Mouse (Mus musculus) heart, embryonic 15.5 days (tissue): ENCODE results near the gene Gas7. TPM values are rescaled to one million over a fixed set of nuclear protein-coding genes. Genes with fewer than 3 reads are reported as not detected.

Experiments
- ATAC-seq: fragments of 200-750 bp; cut with Nextera tagmentation; replicated peaks from 2 replicates; pipeline ENCODE4 v1.8.0; 2017; ENCODE audit warnings: low read depth, moderate TSS enrichment; ENCODE audit not compliant: insufficient number of reproducible peaks, insufficient read depth, low FRiP score
- H3K27ac ChIP-seq: fragments of 300-500 bp; sonication (generic); 2 replicates; pipeline ENCODE4 v1.5.1; 2015; ENCODE audit warnings: mild to moderate bottlenecking, inconsistent platforms
- H3K27me3 ChIP-seq: fragments of 300-500 bp; sonication (generic); 2 replicates; pipeline ENCODE4 v1.6.1; 2015; ENCODE audit warnings: inconsistent platforms
- H3K36me3 ChIP-seq: fragments of 300-500 bp; sonication (generic); 2 replicates; pipeline ENCODE4 v1.6.1; 2015; ENCODE audit warnings: mild to moderate bottlenecking, inconsistent platforms
- H3K4me1 ChIP-seq: fragments of 300-500 bp; sonication (generic); replicated peaks from 2 replicates; pipeline ENCODE4 v1.6.1; 2015; ENCODE audit warnings: inconsistent platforms
- H3K4me2 ChIP-seq: fragments of 300-500 bp; sonication (generic); 2 replicates; pipeline ENCODE4 v1.6.1; 2015; ENCODE audit warnings: inconsistent platforms, mild to moderate bottlenecking, moderate library complexity
- H3K4me3 ChIP-seq: fragments of 300-500 bp; sonication (generic); 2 replicates; pipeline ENCODE4 v1.5.1; 2015; ENCODE audit warnings: mild to moderate bottlenecking, inconsistent platforms
- H3K9ac ChIP-seq: fragments of 300-500 bp; sonication (generic); 2 replicates; pipeline ENCODE4 v1.6.1; 2015; ENCODE audit warnings: mild to moderate bottlenecking, inconsistent platforms
- H3K9me3 ChIP-seq: fragments of 300-500 bp; sonication (generic); replicated peaks from 2 replicates; pipeline ENCODE4 v1.6.1; 2016; ENCODE audit warnings: inconsistent platforms
- WGBS: fragments of 180-500 bp; shearing (Covaris S2); methylation state at CpG from one replicate; pipeline ENCODE4 v1.1.7; 2015; ENCODE audit warnings: mixed read lengths; 5-methylcytosine and 5-hydroxymethylcytosine counted together
- polyA plus RNA-seq: library from polyadenylated mRNA; unstranded; fragments of >200 nt; fragmentation: Nextera tagmentation; extraction: Ambion mirVana; gene quantifications from 2 replicates; pipeline ENCODE4 v1.2.1, GENCODE M21; 2015

Gene Gas7
- polyA plus RNA-seq, 1 experiment from 2014 or later: 8.2 TPM

DNA sequence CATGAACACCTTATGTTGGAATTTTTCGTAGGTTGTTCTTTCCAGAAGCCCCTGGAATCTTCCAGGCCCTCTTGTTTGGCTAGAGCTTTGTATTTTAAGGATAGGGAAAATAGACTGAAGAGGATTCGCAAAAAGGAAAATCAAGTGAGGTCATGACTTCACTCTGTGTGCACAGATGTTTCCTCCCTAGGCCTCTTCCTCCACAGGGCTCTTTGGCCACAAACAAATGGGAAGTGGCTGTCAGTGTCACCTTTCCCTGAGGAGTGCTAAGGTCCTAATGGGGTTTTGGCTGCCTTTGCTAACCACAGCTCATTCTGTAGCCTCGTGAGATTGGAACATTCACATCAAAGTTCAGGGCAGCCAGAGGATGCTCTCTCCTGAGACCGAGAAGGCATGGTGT is 122.8 kb downstream of the Gas7 start:
- ATAC-seq: no peak
- Histone ChIP-seq H3K9me3 (no peaks in the 10 kb centered on the region), H3K4me3 (no peak overlapping the region), H3K27me3 (no peaks in the 10 kb centered on the region), H3K4me2 (no peak overlapping the region), H3K36me3 (no peaks in the 10 kb centered on the region), H3K27ac (peak overlapping the region; percentile 40; the same call in 1 of the 2 replicates), H3K4me1 (peaks cover 29% of the 10 kb centered on the region), H3K9ac (no peak overlapping the region)
- 57% methylated on average over 4 of the region's 4 CpGs for WGBS

- Histone ChIP-seq H3K4me3 (no peak overlapping the region), H3K4me1 (peaks cover 29% of the 10 kb centered on the region), H3K27me3 (no peaks in the 10 kb centered on the region), H3K9me3 (no peaks in the 10 kb centered on the region), H3K27ac (no peak overlapping the region), H3K4me2 (no peak overlapping the region), H3K36me3 (no peaks in the 10 kb centered on the region), H3K9ac (no peak overlapping the region)
- no peak for ATAC-seq
- WGBS: 63% methylated on average over 9 of the region's 9 CpGs
These were observed 123.9 kb downstream of the Gas7 start for GRCm38 (mm10) chr11:67579136-67579535.

DNA sequence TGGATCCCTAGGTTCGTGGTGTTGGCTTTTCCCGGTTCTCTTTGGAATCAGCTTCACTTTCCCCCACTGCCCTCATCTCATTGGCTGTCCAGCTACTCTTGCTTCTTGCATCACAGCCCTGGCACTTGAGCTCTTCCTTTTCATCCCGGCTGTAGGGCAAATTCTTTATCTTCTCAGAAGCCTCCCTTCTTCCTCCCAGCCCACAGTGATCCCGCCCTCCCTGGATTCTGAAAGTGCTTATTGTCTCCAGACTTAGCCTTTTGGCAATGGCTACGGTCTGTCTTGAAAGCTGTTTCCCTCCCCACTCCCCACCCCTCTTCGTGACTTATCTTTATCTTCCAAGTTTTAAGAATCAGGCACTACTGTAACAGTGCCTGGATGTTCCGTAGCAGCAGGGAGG is 126.3 kb downstream of the Gas7 start:
- Histone ChIP-seq H3K27ac (no peak overlapping the region), H3K4me1 (peaks cover 29% of the 10 kb centered on the region), H3K27me3 (no peaks in the 10 kb centered on the region), H3K36me3 (no peaks in the 10 kb centered on the region), H3K9me3 (no peaks in the 10 kb centered on the region), H3K4me2 (no peak overlapping the region), H3K9ac (no peak overlapping the region), H3K4me3 (no peak overlapping the region)
- ATAC-seq: peak; percentile 40; the same call in 1 of the 2 replicates
- 43% methylated on average over 7 of the region's 7 CpGs for WGBS

GRCm38 (mm10) chr11:67582570-67582969 is 127.3 kb downstream of the Gas7 start:
- H3K27ac ChIP-seq: no peak overlapping the region
- 93% methylated on average over 4 of the region's 4 CpGs for WGBS

GRCm38 (mm10) chr11:67585016-67585415 is 129.8 kb downstream of the Gas7 start:
- H3K27me3 ChIP-seq: no peaks in the 10 kb centered on the region
- no peak overlapping the region for H3K4me2 ChIP-seq
- peaks cover 26% of the 10 kb centered on the region for H3K4me1 ChIP-seq
- no peak overlapping the region for H3K4me3 ChIP-seq
- 75% methylated on average over 6 of the region's 6 CpGs for WGBS
- H3K27ac ChIP-seq: no peak overlapping the region
- H3K9ac ChIP-seq: no peak overlapping the region
- no peaks in the 10 kb centered on the region for H3K9me3 ChIP-seq
- no peaks in the 10 kb centered on the region for H3K36me3 ChIP-seq
- ATAC-seq: no peak

More at GRCm38 (mm10) chr11:67582570-67582969, 127.3 kb downstream of the Gas7 start:
- no peak for ATAC-seq
- Histone ChIP-seq H3K4me3 (no peak overlapping the region), H3K9me3 (no peaks in the 10 kb centered on the region), H3K4me2 (no peak overlapping the region), H3K4me1 (peaks cover 29% of the 10 kb centered on the region), H3K36me3 (no peaks in the 10 kb centered on the region), H3K9ac (no peak overlapping the region), H3K27me3 (no peaks in the 10 kb centered on the region)

DNA sequence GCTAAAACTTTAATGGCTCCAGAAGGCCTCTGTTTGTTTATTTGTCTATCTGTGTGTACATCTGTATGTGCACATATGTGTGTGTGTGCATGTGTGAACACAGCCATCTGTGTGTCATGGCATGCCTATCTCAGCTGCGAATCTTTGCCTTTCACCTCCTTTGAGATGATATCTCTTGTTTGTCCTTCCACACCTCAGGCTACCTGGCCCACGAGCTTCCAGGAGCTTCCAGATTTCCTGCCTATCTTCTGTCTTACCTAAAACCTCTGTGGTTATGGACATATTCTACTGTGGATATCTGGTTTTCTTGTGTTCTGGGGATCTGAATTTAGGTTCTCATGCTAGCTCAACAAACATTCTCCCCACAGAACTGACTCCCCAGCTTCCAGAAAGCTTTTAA is 130.4 kb downstream of the Gas7 start:
- Histone ChIP-seq H3K4me3 (no peak overlapping the region), H3K27ac (peak overlapping the region; percentile 73), H3K4me2 (no peak overlapping the region), H3K9me3 (no peaks in the 10 kb centered on the region), H3K9ac (no peak overlapping the region), H3K4me1 (peaks cover 23% of the 10 kb centered on the region), H3K36me3 (no peaks in the 10 kb centered on the region), H3K27me3 (no peaks in the 10 kb centered on the region)
- no peak for ATAC-seq
- WGBS: 75% methylated on average over 2 of the region's 2 CpGs

DNA sequence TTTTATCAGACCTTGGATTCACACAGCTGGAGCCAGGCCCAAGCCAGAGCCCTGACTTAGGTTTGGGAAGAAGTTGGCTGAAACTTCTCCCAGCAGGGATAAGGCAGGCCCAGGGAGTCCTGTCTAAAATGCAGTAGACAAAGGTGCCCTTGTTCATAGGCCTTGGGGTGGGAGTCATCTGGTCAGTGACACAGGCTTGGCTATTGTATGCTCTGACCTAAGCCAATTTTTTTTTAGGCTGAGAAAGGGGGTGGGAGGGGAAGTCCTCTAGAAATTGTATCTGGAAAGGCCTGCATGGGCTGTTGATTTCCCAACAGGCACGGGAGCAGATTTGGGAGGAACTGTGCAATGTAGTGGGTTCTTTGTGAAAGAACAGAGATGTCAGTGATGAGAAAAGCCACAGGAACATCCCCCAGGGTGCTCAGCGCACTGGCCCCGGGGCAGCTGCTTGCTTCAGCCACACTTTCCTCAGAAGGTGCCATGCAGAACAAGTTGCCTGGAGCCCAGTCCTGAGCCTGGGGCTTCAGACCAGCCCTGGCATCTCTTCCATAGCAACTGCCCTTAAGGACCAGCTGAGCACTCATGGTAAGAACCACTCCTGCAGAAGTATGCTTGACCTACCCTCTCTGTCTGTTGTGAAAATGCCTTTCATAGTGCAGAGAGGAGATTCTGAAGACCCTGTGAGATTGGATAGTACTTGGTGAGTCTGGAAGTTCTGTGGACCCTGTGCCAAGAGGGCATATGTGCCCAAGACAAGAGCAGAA is 131.2 kb downstream of the Gas7 start:
- no peaks in the 10 kb centered on the region for H3K9me3 ChIP-seq
- H3K36me3 ChIP-seq: no peaks in the 10 kb centered on the region
- H3K27ac ChIP-seq: peak overlapping the region; percentile 73
- peak; percentile 71; the same call in 1 of the 2 replicates for ATAC-seq
- no peak overlapping the region for H3K4me3 ChIP-seq
- no peak overlapping the region for H3K9ac ChIP-seq
- 0 out of 2 replicates have a peak overlapping the region, but pooled peaks have one; percentile 12 for H3K4me2 ChIP-seq
- H3K4me1 ChIP-seq: peaks cover 15% of the 10 kb centered on the region
- 55% methylated on average over 3 of the region's 3 CpGs for WGBS
- no peaks in the 10 kb centered on the region for H3K27me3 ChIP-seq

GRCm38 (mm10) chr11:67588196-67588827 is 133.1 kb downstream of the Gas7 start:
- WGBS: 62% methylated on average over 8 of the region's 8 CpGs
- H3K27ac ChIP-seq: 0 out of 2 replicates have a peak overlapping the region, but pooled peaks have one; percentile 2
- 0 out of 2 replicates have a peak overlapping the region, but pooled peaks have one; percentile 3 for H3K4me2 ChIP-seq
- no peak overlapping the region for H3K9ac ChIP-seq
- H3K36me3 ChIP-seq: no peaks in the 10 kb centered on the region
- H3K4me3 ChIP-seq: no peak overlapping the region
- no peak for ATAC-seq
- H3K4me1 ChIP-seq: peaks cover 7% of the 10 kb centered on the region; the same call in 1 of the 2 replicates
- no peaks in the 10 kb centered on the region for H3K9me3 ChIP-seq
- H3K27me3 ChIP-seq: no peaks in the 10 kb centered on the region

GRCm38 (mm10) chr11:67588828-67589314 is 133.6 kb downstream of the Gas7 start:
- 39% methylated on average over 9 of the region's 9 CpGs for WGBS

GRCm38 (mm10) chr11:67596233-67596632 is 141.0 kb downstream of the Gas7 start:
- no peak overlapping the region for H3K4me2 ChIP-seq
- no peak overlapping the region for H3K27ac ChIP-seq
- 0 out of 2 replicates have a peak, but pooled peaks cover 2% of the 10 kb centered on the region for H3K4me1 ChIP-seq
- WGBS: 56% methylated on average over 6 of the region's 6 CpGs
- no peaks in the 10 kb centered on the region for H3K36me3 ChIP-seq
- no peaks in the 10 kb centered on the region for H3K9me3 ChIP-seq
- H3K9ac ChIP-seq: no peak overlapping the region
- no peak for ATAC-seq
- no peak overlapping the region for H3K4me3 ChIP-seq
- no peaks in the 10 kb centered on the region for H3K27me3 ChIP-seq

More at GRCm38 (mm10) chr11:67588828-67589314, 133.6 kb downstream of the Gas7 start:
- no peak overlapping the region for H3K4me3 ChIP-seq
- 0 out of 2 replicates have a peak overlapping the region, but pooled peaks have one; percentile 3 for H3K4me2 ChIP-seq
- no peaks in the 10 kb centered on the region for H3K36me3 ChIP-seq
- H3K27ac ChIP-seq: 0 out of 2 replicates have a peak overlapping the region, but pooled peaks have one; percentile 2
- H3K9me3 ChIP-seq: no peaks in the 10 kb centered on the region
- no peaks in the 10 kb centered on the region for H3K27me3 ChIP-seq
- H3K9ac ChIP-seq: no peak overlapping the region
- no peak for ATAC-seq
- peaks cover 7% of the 10 kb centered on the region; the same call in 1 of the 2 replicates for H3K4me1 ChIP-seq

- no peaks in the 10 kb centered on the region for H3K36me3 ChIP-seq
- no peak overlapping the region for H3K27ac ChIP-seq
- H3K4me1 ChIP-seq: 0 out of 2 replicates have a peak, but pooled peaks cover 2% of the 10 kb centered on the region
- H3K27me3 ChIP-seq: no peaks in the 10 kb centered on the region
- no peak for ATAC-seq
- H3K4me3 ChIP-seq: no peak overlapping the region
- H3K4me2 ChIP-seq: no peak overlapping the region
- WGBS: 82% methylated on average over 6 of the region's 6 CpGs
- H3K9me3 ChIP-seq: no peaks in the 10 kb centered on the region
- no peak overlapping the region for H3K9ac ChIP-seq
These were observed 141.6 kb downstream of the Gas7 start for GRCm38 (mm10) chr11:67596856-67597255.
